Mouse (Mus musculus): ENCODE data around the gene Mgll.
A peak's percentile ranks its signal among the peaks of the same experiment; 100 is the strongest.

The Mgll gene

DNA sequence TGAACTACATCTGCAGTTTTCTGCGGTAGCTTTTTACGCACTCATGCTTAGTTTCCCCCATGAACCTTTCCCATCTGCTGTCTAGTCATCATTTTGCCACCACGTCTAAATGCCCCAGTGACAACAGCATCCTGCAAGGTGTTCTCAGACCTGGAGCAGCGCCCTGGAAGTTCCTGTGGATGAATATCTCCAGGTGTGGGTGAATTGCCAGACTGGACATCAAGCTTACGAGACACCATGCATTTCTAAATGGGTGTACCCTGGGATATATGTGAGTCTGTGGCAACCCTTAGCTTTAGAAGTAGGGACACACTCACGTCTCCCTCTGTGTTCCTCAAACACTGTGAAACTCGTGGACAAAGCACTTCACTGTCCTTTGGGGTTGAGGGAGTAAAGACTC, 76.0 kb downstream of the Mgll start:
- H3K27me3 ChIP-seq (ENCODE audit: insufficient read depth, low read length), result peaks cover 12% of the 10 kb centered on the region
- TF ChIP-seq POU5F1 (IDR thresholded peaks at IDR 0.05; ENCODE audit: borderline replicate concordance, low read length), result no peak
- TF ChIP-seq NANOG (IDR thresholded peaks at IDR 0.05; ENCODE audit: borderline replicate concordance, low read length), result no peak
- no peak for TF ChIP-seq CTCF (conservative IDR thresholded peaks at IDR 0.05; ENCODE audit: low read length)
- H3K9me3 ChIP-seq (ENCODE audit: low read length), result no peaks in the 10 kb centered on the region
- no peaks in the 10 kb centered on the region for H3K36me3 ChIP-seq (ENCODE audit: insufficient read depth, low read length)
- peaks cover 11% of the 10 kb centered on the region for H3K4me1 ChIP-seq (replicated peaks; ENCODE audit: low read depth, low read length)
- H3K4me3 ChIP-seq (replicated peaks; ENCODE audit: low read length), result no peak overlapping the region

GRCm38 (mm10) chr6:88800735-88801134, 76.5 kb downstream of the Mgll start:
- peaks cover 11% of the 10 kb centered on the region for H3K4me1 ChIP-seq (replicated peaks; ENCODE audit: low read depth, low read length)
- peaks cover 12% of the 10 kb centered on the region for H3K27me3 ChIP-seq (ENCODE audit: insufficient read depth, low read length)
- no peaks in the 10 kb centered on the region for H3K36me3 ChIP-seq (ENCODE audit: insufficient read depth, low read length)
- TF ChIP-seq CTCF (conservative IDR thresholded peaks at IDR 0.05; ENCODE audit: low read length) (no peak), POU5F1 (IDR thresholded peaks at IDR 0.05; ENCODE audit: borderline replicate concordance, low read length) (no peak), NANOG (IDR thresholded peaks at IDR 0.05; ENCODE audit: borderline replicate concordance, low read length) (no peak)
- no peak overlapping the region for H3K4me3 ChIP-seq (replicated peaks; ENCODE audit: low read length)
- H3K9me3 ChIP-seq (ENCODE audit: low read length), result no peaks in the 10 kb centered on the region

DNA sequence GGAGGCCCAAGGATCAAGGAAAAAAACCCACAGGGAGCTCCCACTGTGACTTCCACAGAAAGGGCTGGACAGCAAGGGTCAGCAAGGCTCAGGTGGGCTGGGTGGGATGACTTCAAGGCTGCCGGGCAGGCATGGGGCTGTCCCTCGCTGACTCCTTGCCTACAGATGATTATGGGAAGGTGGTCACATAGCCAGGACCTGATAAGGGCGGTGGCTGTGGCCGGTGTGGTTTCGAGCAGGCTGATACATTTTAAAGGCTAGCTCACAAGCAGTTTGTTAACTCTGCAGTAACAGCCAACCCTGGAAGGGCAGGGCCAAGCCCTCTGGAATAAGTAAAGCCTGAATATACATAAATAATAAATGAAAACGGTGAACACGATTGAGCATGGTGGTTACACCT, 78.8 kb downstream of the Mgll start:
- TF ChIP-seq POU5F1 (IDR thresholded peaks at IDR 0.05; ENCODE audit: borderline replicate concordance, low read length) (no peak), NANOG (IDR thresholded peaks at IDR 0.05; ENCODE audit: borderline replicate concordance, low read length) (no peak), CTCF (conservative IDR thresholded peaks at IDR 0.05; ENCODE audit: low read length) (no peak)
- peaks cover 11% of the 10 kb centered on the region for H3K4me1 ChIP-seq (replicated peaks; ENCODE audit: low read depth, low read length)
- no peak overlapping the region for H3K4me3 ChIP-seq (replicated peaks; ENCODE audit: low read length)
- 0 out of 2 replicates have a peak, but pooled peaks cover 6% of the 10 kb centered on the region for H3K27me3 ChIP-seq (ENCODE audit: insufficient read depth, low read length)
- no peaks in the 10 kb centered on the region for H3K36me3 ChIP-seq (ENCODE audit: insufficient read depth, low read length)
- no peaks in the 10 kb centered on the region for H3K9me3 ChIP-seq (ENCODE audit: low read length)

DNA sequence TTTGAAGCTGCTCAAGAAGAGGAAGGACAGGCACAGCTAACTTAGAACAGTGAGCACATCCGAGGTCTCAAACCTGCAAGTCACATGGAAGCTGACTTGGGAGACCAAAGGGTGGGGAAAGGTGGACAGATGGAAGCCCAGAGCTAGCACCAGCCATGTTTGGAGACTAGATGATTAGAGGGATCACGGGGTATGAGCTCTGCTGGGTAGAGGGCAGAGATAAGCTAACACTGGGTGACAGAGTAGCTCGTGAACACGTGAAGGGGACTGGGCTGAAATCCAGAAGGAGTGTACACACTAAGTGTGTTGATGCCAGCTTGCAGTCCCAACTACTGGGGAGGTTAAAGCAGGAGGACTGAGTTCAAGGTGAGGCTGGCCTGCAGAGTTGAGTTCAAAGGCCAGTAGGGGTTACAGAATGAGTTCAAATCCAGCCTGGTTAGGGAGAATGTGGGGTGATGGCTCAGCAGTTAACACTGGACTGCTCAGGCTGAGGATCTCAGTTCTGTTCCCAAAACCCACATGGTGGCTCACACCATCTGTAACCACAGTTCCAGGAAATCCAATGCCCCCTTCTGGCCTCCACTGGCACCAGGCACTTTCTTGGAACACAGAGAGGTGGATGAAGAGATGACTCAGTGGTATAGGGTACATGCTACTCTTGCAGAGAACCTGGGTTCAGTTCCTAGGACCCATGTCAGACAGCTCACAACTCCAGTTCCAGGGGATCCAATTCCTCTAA, 79.9 kb downstream of the Mgll start:
- peaks cover 12% of the 10 kb centered on the region for H3K4me1 ChIP-seq (replicated peaks; ENCODE audit: low read depth, low read length)
- no peak overlapping the region for H3K4me3 ChIP-seq (replicated peaks; ENCODE audit: low read length)
- H3K36me3 ChIP-seq (ENCODE audit: insufficient read depth, low read length), result no peaks in the 10 kb centered on the region
- no peaks in the 10 kb centered on the region for H3K9me3 ChIP-seq (ENCODE audit: low read length)
- TF ChIP-seq CTCF (conservative IDR thresholded peaks at IDR 0.05; ENCODE audit: low read length) (no peak), NANOG (IDR thresholded peaks at IDR 0.05; ENCODE audit: borderline replicate concordance, low read length) (no peak), POU5F1 (IDR thresholded peaks at IDR 0.05; ENCODE audit: borderline replicate concordance, low read length) (no peak)
- H3K27me3 ChIP-seq (ENCODE audit: insufficient read depth, low read length), result peaks cover 10% of the 10 kb centered on the region

DNA sequence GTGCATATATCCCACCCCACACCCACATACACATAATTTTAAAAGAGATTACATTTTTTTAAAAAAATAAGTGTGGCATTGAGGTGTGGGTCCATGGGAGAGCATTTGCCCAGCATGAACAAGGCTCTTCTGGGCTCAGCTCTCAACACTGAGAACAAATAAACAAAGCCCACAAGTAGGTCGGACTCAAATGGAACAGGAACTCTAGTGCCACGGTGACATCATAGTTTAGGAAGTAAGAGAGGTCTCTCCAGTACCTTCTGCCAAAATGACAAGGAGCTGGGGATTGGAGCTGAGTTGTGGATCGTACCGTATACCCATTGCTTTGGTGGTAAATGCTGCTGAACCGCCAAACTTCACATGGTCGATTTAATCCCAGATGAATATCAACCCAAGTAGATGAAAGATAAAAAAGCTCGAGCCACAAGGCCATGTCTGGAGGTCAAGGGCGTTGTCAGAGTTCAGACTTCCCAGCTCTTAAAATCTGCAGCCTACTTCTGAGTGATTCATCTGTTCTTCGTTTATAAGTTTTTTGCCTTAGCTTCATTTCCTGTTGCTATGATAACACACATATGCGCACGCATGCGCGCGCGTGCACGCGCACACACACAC, 80.9 kb downstream of the Mgll start:
- Histone ChIP-seq H3K27me3 (ENCODE audit: insufficient read depth, low read length) (peaks cover 13% of the 10 kb centered on the region), H3K4me1 (replicated peaks; ENCODE audit: low read depth, low read length) (peaks cover 21% of the 10 kb centered on the region), H3K4me3 (replicated peaks; ENCODE audit: low read length) (no peak overlapping the region), H3K36me3 (ENCODE audit: insufficient read depth, low read length) (no peaks in the 10 kb centered on the region), H3K9me3 (ENCODE audit: low read length) (no peaks in the 10 kb centered on the region)
- TF ChIP-seq NANOG (IDR thresholded peaks at IDR 0.05; ENCODE audit: borderline replicate concordance, low read length), result no peak
- TF ChIP-seq CTCF (conservative IDR thresholded peaks at IDR 0.05; ENCODE audit: low read length), result no peak
- TF ChIP-seq POU5F1 (IDR thresholded peaks at IDR 0.05; ENCODE audit: borderline replicate concordance, low read length), result no peak

DNA sequence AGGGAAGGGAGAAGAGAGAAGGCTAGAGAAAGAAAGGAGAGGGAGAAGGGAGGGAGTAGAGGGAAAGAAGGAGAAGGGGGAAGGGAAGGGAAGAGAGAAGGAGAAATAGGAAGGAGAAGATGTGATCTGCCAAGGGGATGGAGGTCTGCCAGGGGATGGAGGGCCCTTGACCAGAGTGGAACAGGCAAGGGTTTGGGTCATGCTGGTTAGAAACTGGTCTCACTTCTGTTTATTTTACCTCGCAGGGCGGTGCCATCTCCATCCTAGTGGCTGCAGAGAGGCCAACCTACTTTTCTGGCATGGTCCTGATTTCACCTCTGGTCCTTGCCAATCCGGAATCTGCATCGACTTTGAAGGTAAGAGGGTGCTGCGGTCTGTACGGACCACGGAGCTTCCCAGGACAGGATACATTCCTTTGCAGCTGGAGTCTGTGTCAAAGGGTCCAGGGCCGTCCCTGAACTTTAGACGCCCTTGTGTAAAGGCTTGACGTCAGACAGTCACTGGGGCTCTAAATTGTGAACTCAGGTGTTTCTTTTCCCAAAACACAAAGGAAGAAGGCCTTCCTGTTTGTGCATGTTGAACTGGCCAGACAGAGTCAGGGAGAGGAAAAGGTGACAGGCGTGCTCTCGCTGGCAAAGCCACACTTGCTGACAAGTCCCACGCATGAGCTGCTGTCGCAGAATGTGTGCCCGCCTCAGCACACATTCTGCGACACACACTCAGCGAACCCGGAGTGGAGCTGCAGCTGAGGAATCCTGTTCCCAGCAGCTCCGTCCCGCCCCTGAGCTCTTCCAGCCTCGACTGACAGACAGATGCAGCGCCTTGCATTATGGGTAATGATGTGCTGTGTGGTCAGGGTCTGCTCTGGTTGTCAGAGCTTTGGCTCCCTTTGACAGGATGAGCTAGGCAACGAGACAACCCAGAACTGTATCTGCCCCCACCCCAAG, 85.2 kb downstream of the Mgll start:
- TF ChIP-seq NANOG (IDR thresholded peaks at IDR 0.05; ENCODE audit: borderline replicate concordance, low read length), result no peak
- no peaks in the 10 kb centered on the region for H3K36me3 ChIP-seq (ENCODE audit: insufficient read depth, low read length)

DNA sequence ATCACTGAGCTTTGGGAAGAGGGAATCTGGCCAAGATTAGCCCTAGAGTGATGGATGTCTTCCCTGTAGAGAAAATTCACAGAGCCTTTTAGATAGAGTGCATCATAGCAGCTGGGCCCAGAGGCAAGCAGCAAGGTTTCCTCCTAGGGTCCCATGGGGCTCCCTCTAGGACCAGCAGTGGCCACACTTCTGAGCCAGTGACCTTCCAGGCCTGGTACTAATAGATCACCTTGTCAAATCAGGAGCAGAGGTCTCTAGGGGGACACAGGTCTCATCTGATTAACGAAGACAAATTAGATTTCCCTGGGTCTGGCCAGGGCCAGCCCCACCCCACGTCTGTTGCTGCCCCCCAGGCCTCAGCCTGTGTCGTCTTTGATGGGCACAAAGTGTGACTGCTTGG, 86.1 kb downstream of the Mgll start:
- peaks cover 15% of the 10 kb centered on the region for H3K4me1 ChIP-seq (replicated peaks; ENCODE audit: low read depth, low read length)
- no peaks in the 10 kb centered on the region for H3K9me3 ChIP-seq (ENCODE audit: low read length)
- no peaks in the 10 kb centered on the region for H3K36me3 ChIP-seq (ENCODE audit: insufficient read depth, low read length)
- TF ChIP-seq POU5F1 (IDR thresholded peaks at IDR 0.05; ENCODE audit: borderline replicate concordance, low read length) (no peak), NANOG (IDR thresholded peaks at IDR 0.05; ENCODE audit: borderline replicate concordance, low read length) (no peak), CTCF (conservative IDR thresholded peaks at IDR 0.05; ENCODE audit: low read length) (no peak)
- no peak overlapping the region for H3K4me3 ChIP-seq (replicated peaks; ENCODE audit: low read length)
- H3K27me3 ChIP-seq (ENCODE audit: insufficient read depth, low read length), result peaks cover 7% of the 10 kb centered on the region

More for the DNA sequence above, 85.2 kb downstream of the Mgll start:
- Histone ChIP-seq H3K4me3 (replicated peaks; ENCODE audit: low read length) (peak overlapping the region; percentile 30; the same call in 1 of the 2 replicates), H3K27me3 (ENCODE audit: insufficient read depth, low read length) (peaks cover 7% of the 10 kb centered on the region), H3K4me1 (replicated peaks; ENCODE audit: low read depth, low read length) (peaks cover 15% of the 10 kb centered on the region), H3K9me3 (ENCODE audit: low read length) (no peaks in the 10 kb centered on the region)

GRCm38 (mm10) chr6:88811396-88811795, 87.2 kb downstream of the Mgll start:
- TF ChIP-seq CTCF (conservative IDR thresholded peaks at IDR 0.05; ENCODE audit: low read length), result no peak
- no peak for TF ChIP-seq POU5F1 (IDR thresholded peaks at IDR 0.05; ENCODE audit: borderline replicate concordance, low read length)
- no peak for TF ChIP-seq NANOG (IDR thresholded peaks at IDR 0.05; ENCODE audit: borderline replicate concordance, low read length)
- Histone ChIP-seq H3K4me3 (replicated peaks; ENCODE audit: low read length) (no peak overlapping the region), H3K36me3 (ENCODE audit: insufficient read depth, low read length) (no peaks in the 10 kb centered on the region), H3K9me3 (ENCODE audit: low read length) (no peaks in the 10 kb centered on the region), H3K4me1 (replicated peaks; ENCODE audit: low read depth, low read length) (peaks cover 15% of the 10 kb centered on the region), H3K27me3 (ENCODE audit: insufficient read depth, low read length) (peaks cover 7% of the 10 kb centered on the region)
